Comparison of ENCODE assay signal across 31 mouse cellular contexts in the genomic region with DNA sequence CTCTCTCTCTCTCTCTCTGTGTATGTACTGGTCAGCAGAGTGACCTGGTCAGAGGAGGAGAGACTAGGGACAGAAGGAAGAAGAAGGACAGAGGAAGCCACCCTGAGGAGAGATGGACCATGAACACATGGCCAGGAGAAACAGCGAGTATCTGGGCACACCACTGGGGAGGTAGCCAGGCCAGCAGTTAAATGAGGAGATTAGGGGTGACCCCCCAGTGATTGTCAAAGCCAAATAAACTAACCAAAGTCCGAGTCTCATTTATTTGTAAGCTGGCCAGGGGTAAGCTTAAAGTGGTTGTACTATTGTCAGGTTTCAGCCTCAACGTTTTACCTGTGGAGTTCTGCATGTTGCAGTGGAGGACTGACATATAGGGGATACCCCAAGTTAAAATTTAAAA. TPM values are rescaled to one million over a fixed set of nuclear protein-coding genes. Genes with fewer than 3 reads are reported as not detected.
"Had no signal": no experiment of that assay in that cellular context is flagged by ENCODE, and none has a peak within 500 bp of the region (broad histone marks: within the 10 kb centered on the region; RNA-seq: fewer than 3 reads in every experiment).

No protein-coding gene starts in this region.

- H3K36me3 ChIP-seq: embryonic facial prominence, embryonic 10.5 days; embryonic facial prominence, embryonic 12.5 days; embryonic facial prominence, embryonic 13.5 days; embryonic facial prominence, embryonic 15.5 days; forebrain, embryonic 10.5 days; forebrain, embryonic 12.5 days; forebrain, embryonic 15.5 days had no signal

- H3K9ac ChIP-seq: embryonic facial prominence, embryonic 12.5 days; embryonic facial prominence, embryonic 13.5 days; embryonic facial prominence, embryonic 15.5 days; forebrain, embryonic 12.5 days; forebrain, embryonic 13.5 days; forebrain, embryonic 15.5 days; forebrain, postnatal 0 days had no signal

- H3K27ac ChIP-seq: embryonic facial prominence, embryonic 10.5 days; embryonic facial prominence, embryonic 12.5 days; embryonic facial prominence, embryonic 13.5 days; embryonic facial prominence, embryonic 15.5 days; forebrain, embryonic 10.5 days; forebrain, embryonic 12.5 days; forebrain, embryonic 13.5 days; forebrain, embryonic 15.5 days; gastrocnemius, adult 2 months had no signal

- H3K4me3 ChIP-seq: embryonic facial prominence, embryonic 10.5 days; embryonic facial prominence, embryonic 12.5 days; embryonic facial prominence, embryonic 13.5 days; embryonic facial prominence, embryonic 15.5 days; erythroblast, embryonic 14.5 days; forebrain, embryonic 10.5 days; forebrain, embryonic 12.5 days; forebrain, embryonic 13.5 days; forebrain, embryonic 15.5 days; gastrocnemius, adult 2 months had no signal

- H3K27me3 ChIP-seq: embryonic facial prominence, embryonic 12.5 days; embryonic facial prominence, embryonic 13.5 days; embryonic facial prominence, embryonic 15.5 days; forebrain, embryonic 12.5 days; forebrain, embryonic 13.5 days; forebrain, embryonic 15.5 days had no signal

- ATAC-seq: forebrain, embryonic 13.5 days; forebrain, embryonic 14.5 days; forebrain, embryonic 15.5 days; forebrain, embryonic 16.5 days; forebrain, postnatal 0 days had no signal

- H3K9me3 ChIP-seq: embryonic facial prominence, embryonic 10.5 days; embryonic facial prominence, embryonic 12.5 days; embryonic facial prominence, embryonic 13.5 days; embryonic facial prominence, embryonic 15.5 days; forebrain, embryonic 10.5 days; forebrain, embryonic 12.5 days; forebrain, embryonic 13.5 days; forebrain, embryonic 15.5 days had no signal

- H3K4me1 ChIP-seq: forebrain, embryonic 13.5 days; forebrain, embryonic 15.5 days had no signal

- DNase-seq: cerebellum, adult 18-20 months; cerebellum, adult 2 months; cerebellum, adult 8-10 months; cerebellum, adult 9-10 months; cerebellum, adult 9-11 months; cerebellum, postnatal 10 days; cerebellum, postnatal 14 days; cerebellum, postnatal 25 days; cerebellum, postnatal 36 days; embryo, embryonic 11 days; forebrain, postnatal 0 days; gastrocnemius, adult 2 months; gastrocnemius, postnatal 10 days; gastrocnemius, postnatal 14 days; gastrocnemius, postnatal 25 days; gastrocnemius, postnatal 36 days; heart, adult 18-20 months had no signal

- H3K4me2 ChIP-seq: embryonic facial prominence, embryonic 12.5 days; embryonic facial prominence, embryonic 13.5 days; embryonic facial prominence, embryonic 15.5 days; forebrain, embryonic 12.5 days; forebrain, embryonic 13.5 days; forebrain, embryonic 15.5 days had no signal

RNA-seq across cellular contexts. Expression of gene Arg1, which starts 3.0 kb away (rescaled TPM):
- total RNA-seq: common myeloid progenitor, adult 5-6 weeks; gastrocnemius, adult 18-20 months; gastrocnemius, adult 2 months; gastrocnemius, postnatal 36 days; granulocyte monocyte progenitor cell, adult 5-6 weeks; heart, adult 18-20 months had no signal
- polyA plus RNA-seq: erythroblast, embryonic 14.5 days had no signal
